Mouse (Mus musculus) hindbrain, embryonic 15.5 days (tissue): ENCODE results near the gene Fstl1. TPM values are rescaled to one million over a fixed set of nuclear protein-coding genes. Genes with fewer than 3 reads are reported as not detected.

Experiments used
- ATAC-seq: fragments of 200-750 bp; cut with Nextera tagmentation; 2 replicates; pipeline ENCODE4 v1.8.0; 2017; ENCODE audit warnings: low read depth, moderate number of reproducible peaks, moderate TSS enrichment; ENCODE audit not compliant: low FRiP score
- H3K27ac ChIP-seq: fragments of 300-500 bp; sonication (generic); replicated peaks from 2 replicates; pipeline ENCODE4 v1.5.1; 2015; ENCODE audit warnings: mild to moderate bottlenecking, inconsistent platforms
- H3K27me3 ChIP-seq: fragments of 300-500 bp; sonication (generic); 2 replicates; pipeline ENCODE4 v1.6.1; 2015; ENCODE audit warnings: control low read depth, inconsistent platforms
- H3K36me3 ChIP-seq: fragments of 300-500 bp; sonication (generic); 2 replicates; pipeline ENCODE4 v1.6.1; 2015; ENCODE audit warnings: control low read depth, inconsistent platforms
- H3K4me1 ChIP-seq: fragments of 300-500 bp; sonication (generic); replicated peaks from 2 replicates; pipeline ENCODE4 v1.6.1; 2015; ENCODE audit warnings: control low read depth, inconsistent platforms
- H3K4me2 ChIP-seq: fragments of 300-500 bp; sonication (generic); 2 replicates; pipeline ENCODE4 v1.6.1; 2015; ENCODE audit warnings: moderate library complexity, mild to moderate bottlenecking, inconsistent platforms
- H3K4me3 ChIP-seq: fragments of 300-500 bp; sonication (generic); 2 replicates; pipeline ENCODE4 v1.5.1; 2015; ENCODE audit warnings: mild to moderate bottlenecking, inconsistent platforms
- H3K9ac ChIP-seq: fragments of 300-500 bp; sonication (generic); 2 replicates; pipeline ENCODE4 v1.6.1; 2015; ENCODE audit warnings: inconsistent platforms
- H3K9me3 ChIP-seq: fragments of 300-500 bp; sonication (generic); 2 replicates; pipeline ENCODE4 v1.6.1; 2016; ENCODE audit warnings: control low read depth, inconsistent platforms
- WGBS: fragments of 180-500 bp; shearing (Covaris S2); methylation state at CpG from one replicate; pipeline ENCODE4 v1.1.7; 2015; 5-methylcytosine and 5-hydroxymethylcytosine counted together
- polyA plus RNA-seq: library from polyadenylated mRNA; unstranded; fragments of >200 nt; fragmentation: Nextera tagmentation; extraction: Ambion mirVana; gene quantifications from 2 replicates; pipeline ENCODE4 v1.2.1, GENCODE M21; 2015

Fstl1 gene
- polyA plus RNA-seq, 1 experiment from 2014 or later, result 92.7 TPM

DNA sequence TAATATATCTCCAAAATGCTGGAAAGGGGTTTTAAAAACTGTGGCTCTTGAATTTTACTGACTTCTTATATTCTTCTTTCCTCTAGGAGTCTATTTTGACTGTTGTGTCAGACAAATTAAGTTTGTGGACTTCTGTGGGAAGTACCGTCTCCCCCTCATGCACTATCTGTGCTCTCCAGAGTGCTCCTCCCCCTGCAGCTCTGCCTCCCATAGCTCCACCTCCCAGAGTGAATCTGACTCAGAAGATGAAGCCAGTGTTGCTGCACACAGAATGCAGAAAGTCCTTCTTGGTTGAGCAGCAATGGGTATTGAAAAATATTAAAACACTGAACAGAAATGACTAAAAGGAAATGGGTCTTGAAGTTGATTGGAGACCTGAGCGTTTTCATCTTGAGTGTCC lies 104.5 kb downstream of the Fstl1 start:
- WGBS, result 91% methylated on average over 2 of the region's 2 CpGs
- no peak for ATAC-seq
- no peak overlapping the region for H3K9ac ChIP-seq
- H3K27me3 ChIP-seq, result no peaks in the 10 kb centered on the region
- peaks cover 6% of the 10 kb centered on the region for H3K4me1 ChIP-seq
- no peak overlapping the region for H3K4me2 ChIP-seq
- H3K27ac ChIP-seq, result no peak overlapping the region
- no peaks in the 10 kb centered on the region for H3K9me3 ChIP-seq
- H3K36me3 ChIP-seq, result peaks cover 56% of the 10 kb centered on the region
- no peak overlapping the region for H3K4me3 ChIP-seq

Other genes starting within 250 kb of the Fstl1 start
- gene Gtf2e1, start 237.1 kb upstream of the Fstl1 start, polyA plus RNA-seq, result 28.1 and 28.7 TPM in 2 replicates
- 16.2 and 16.4 TPM in 2 replicates for gene Rabl3, start 237.0 kb upstream of the Fstl1 start, polyA plus RNA-seq
- 0.10 and 0.19 TPM in 2 replicates for gene Hgd, start 196.7 kb upstream of the Fstl1 start, polyA plus RNA-seq
- gene Ndufb4, start 122.4 kb upstream of the Fstl1 start, polyA plus RNA-seq, result 56.8 and 59.9 TPM in 2 replicates
- 0.14 and 0.27 TPM in 2 replicates for gene Gm36028, start 84.3 kb downstream of the Fstl1 start, polyA plus RNA-seq
- 48.2 and 51.7 TPM in 2 replicates for gene Lrrc58, start 91.5 kb downstream of the Fstl1 start, polyA plus RNA-seq
- gene Gpr156, start 139.6 kb downstream of the Fstl1 start, polyA plus RNA-seq, result 3.3 and 5.7 TPM in 2 replicates